Mouse (Mus musculus): ENCODE measurements around the gene Itga9. TPM values are rescaled to one million over a fixed set of nuclear protein-coding genes. Genes with fewer than 3 reads are reported as not detected.

Itga9 gene
- polyA plus RNA-seq (2014; fragmentation: Illumina TruSeq; extraction: RNeasy Lipid Tissue Mini Kit (QIAGEN cat#74804); ENCODE audit: low replicate concordance), result 3.6 TPM

DNA sequence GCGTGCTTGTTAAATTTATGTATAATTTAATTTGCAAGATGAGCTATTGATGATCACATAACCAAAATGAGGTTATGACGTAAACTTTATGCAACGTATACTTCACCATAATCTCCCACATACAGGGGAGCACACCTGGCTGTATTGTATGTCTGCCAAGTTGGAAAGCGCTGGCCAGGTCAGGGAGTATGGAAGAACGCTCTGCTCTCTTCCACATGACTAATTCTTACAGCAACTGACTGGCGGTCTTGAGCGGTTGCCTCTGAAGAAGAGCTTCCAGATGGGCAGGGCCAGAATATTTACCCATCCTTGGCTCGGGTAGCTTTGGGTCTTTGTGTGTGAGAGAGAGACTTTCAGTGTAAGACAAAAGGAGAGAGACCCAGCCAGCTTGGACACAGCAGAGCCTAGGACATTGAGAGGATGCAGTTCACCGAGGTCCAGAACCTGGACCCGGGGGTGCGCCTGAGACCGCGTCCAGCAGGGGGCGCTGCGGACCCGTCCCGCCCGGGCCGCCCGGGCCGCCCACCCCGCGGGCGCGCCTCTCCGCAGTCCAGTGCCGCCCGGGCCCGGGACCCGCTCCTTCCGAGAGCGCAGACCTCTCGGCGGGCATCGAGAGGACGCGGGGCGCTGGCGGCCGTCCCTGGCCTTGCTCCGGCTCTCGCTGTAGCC, at the start of gene Itga9:
Itga9 (plus strand) TSS at position 543 of the 669 bp plus-strand sequence.

DNA sequence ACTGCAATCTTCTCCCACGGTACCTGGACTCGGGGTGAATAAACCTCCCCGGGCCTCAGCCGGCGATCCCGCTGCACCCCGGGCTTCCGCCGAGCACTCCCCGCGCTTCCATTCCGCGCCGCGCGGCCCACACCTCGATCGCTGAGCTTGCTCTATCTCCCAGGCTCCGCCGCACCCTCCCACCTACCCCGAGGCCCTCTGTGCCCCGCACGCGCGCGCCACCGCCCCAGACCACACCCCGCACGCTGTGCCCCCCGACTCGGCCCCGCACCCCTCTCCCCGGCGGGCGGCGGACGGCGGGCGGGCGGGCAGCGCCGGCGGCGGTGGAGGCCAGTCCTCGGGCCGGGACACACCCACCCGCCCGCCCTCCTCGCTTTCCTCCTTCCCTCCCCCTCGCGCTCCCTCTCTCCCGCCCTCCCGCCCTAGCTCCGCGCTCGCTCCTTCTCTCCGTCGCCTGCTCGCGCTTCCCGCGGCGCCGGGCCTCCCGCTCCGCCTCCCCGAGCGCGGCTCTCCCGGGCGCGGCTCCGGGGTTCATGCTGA, 319.7 kb downstream of the Itga9 start, which contains the start of gene Ctdspl:
Ctdspl (plus strand) TSS at position 343 of the 540 bp plus-strand sequence.

Other genes with a start within 250 kb of the Itga9 start
- not detected for gene Eomes, start 128.5 kb upstream of the Itga9 start, polyA plus RNA-seq (2014; fragmentation: Illumina TruSeq; extraction: RNeasy Lipid Tissue Mini Kit (QIAGEN cat#74804); ENCODE audit: low replicate concordance)
- 128 TPM for gene Golga4, start 100.4 kb upstream of the Itga9 start, polyA plus RNA-seq (2014; fragmentation: Illumina TruSeq; extraction: RNeasy Lipid Tissue Mini Kit (QIAGEN cat#74804); ENCODE audit: low replicate concordance)

Measured in small intestine, adult 10 weeks (tissue).